ENCODE assay signal across 22 mouse cellular contexts in the genomic region with DNA sequence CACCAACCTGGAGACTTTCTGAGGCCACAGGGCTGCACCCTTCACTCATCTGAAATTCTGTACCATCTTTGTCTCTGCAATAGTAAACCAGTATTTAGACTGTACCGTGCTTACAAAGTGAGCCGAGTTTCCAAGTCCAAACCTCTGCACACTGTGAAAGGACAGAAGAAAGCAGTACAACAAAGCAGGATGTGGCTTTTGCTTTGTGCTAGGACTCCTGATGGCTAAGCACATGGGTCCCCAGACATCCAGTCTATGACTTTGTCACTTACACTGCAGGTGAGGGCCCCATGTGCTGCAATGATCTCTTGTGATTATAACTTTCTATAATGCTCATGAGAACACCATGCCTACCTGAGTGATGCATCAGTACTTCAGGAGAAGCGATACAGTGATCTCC. TPM values are rescaled to one million over a fixed set of nuclear protein-coding genes. Genes with fewer than 3 reads are reported as not detected.
DNase-seq lines count a peak whose midpoint lies in the region; ATAC-seq lines count a peak whose summit lies in the region.
"Had no signal": no experiment of that assay in that cellular context is flagged by ENCODE, and none has a peak within 500 bp of the region (broad histone marks: within the 10 kb centered on the region; RNA-seq: fewer than 3 reads in every experiment).

No protein-coding gene starts in this region.

- no peak overlapping the region for H3K4me2 ChIP-seq in heart, embryonic 13.5 days
- H3K4me2 ChIP-seq: hindbrain, embryonic 12.5 days; kidney, embryonic 15.5 days; liver, embryonic 12.5 days; neural tube, embryonic 15.5 days had no signal

- no peak overlapping the region; the same call in 1 of the 2 replicates for H3K27ac ChIP-seq in heart, embryonic 13.5 days (replicated peaks)
- H3K27ac ChIP-seq: hindbrain, embryonic 12.5 days; kidney, embryonic 15.5 days; liver, embryonic 12.5 days; macrophage; neural tube, embryonic 15.5 days had no signal

- DNase-seq in heart, adult 9 months (ENCODE audit: low spot score in 2 of 2): no peak
- DNase-seq in thymus, postnatal 0 days (ENCODE audit: low spot score): peak; percentile 62
- DNase-seq in thymus, postnatal 10 days (ENCODE audit: low spot score in 2 of 2): no peak
- peak; percentile 45 for DNase-seq in induced T-regulatory cell, adult 2 months (ENCODE audit: low read depth)
- no peak for DNase-seq in kidney, postnatal 36 days
- DNase-seq in urinary bladder, postnatal 10 days (ENCODE audit: low spot score): no peak
- DNase-seq: adrenal gland, adult 2 months; adrenal gland, postnatal 36 days; gastrocnemius, adult 2 months; heart, postnatal 36 days; kidney, adult 18-20 months; liver, postnatal 0 days; midbrain, embryonic 14.5 days; right cerebral cortex, postnatal 14 days had no signal

- peaks cover 5% of the 10 kb centered on the region; the same call in 1 of the 2 replicates for H3K9me3 ChIP-seq in heart, embryonic 13.5 days
- H3K9me3 ChIP-seq: hindbrain, embryonic 12.5 days; liver, embryonic 12.5 days; neural tube, embryonic 15.5 days had no signal

- H3K9ac ChIP-seq in heart, embryonic 13.5 days: 0 out of 2 replicates have a peak overlapping the region, but pooled peaks have one; percentile 38
- H3K9ac ChIP-seq: hindbrain, embryonic 12.5 days; kidney, embryonic 15.5 days; liver, embryonic 12.5 days; neural tube, embryonic 15.5 days had no signal

- ATAC-seq in heart, embryonic 13.5 days (ENCODE audit: extremely low read depth, insufficient number of reproducible peaks, low FRiP score, low TSS enrichment): no peak
- ATAC-seq in CD4-positive, CD25-positive, alpha-beta regulatory T cell, adult 4 months: peak; percentile 29
- ATAC-seq: forebrain, embryonic 14.5 days; liver, embryonic 12.5 days; liver, postnatal 0 days had no signal

- 88% methylated on average over 3 of the region's 3 CpGs for WGBS in heart, embryonic 13.5 days

- peaks cover 33% of the 10 kb centered on the region for H3K4me1 ChIP-seq in heart, embryonic 13.5 days

- H3K36me3 ChIP-seq in heart, embryonic 13.5 days: no peaks in the 10 kb centered on the region
- H3K36me3 ChIP-seq: hindbrain, embryonic 12.5 days; kidney, embryonic 15.5 days; liver, embryonic 12.5 days; neural tube, embryonic 15.5 days had no signal

- no peaks in the 10 kb centered on the region for H3K27me3 ChIP-seq in heart, embryonic 13.5 days (replicated peaks)
- H3K27me3 ChIP-seq: hindbrain, embryonic 12.5 days; kidney, embryonic 15.5 days had no signal

- no peak overlapping the region for H3K4me3 ChIP-seq in heart, embryonic 13.5 days
- H3K4me3 ChIP-seq: gastrocnemius, adult 2 months; hindbrain, embryonic 12.5 days; kidney, embryonic 15.5 days; liver, embryonic 12.5 days; neural tube, embryonic 15.5 days had no signal

RNA-seq across cellular contexts. Expression of a gene that starts 2.2 kb away (rescaled TPM):
- polyA plus RNA-seq in heart, embryonic 13.5 days (2015; fragmentation: Nextera tagmentation; extraction: Ambion mirVana): 37.9 and 39.8 TPM in 2 replicates
- polyA plus RNA-seq in thymus, postnatal 0 days (2015; fragmentation: Nextera tagmentation; extraction: Ambion mirVana): 12.3 and 17.1 TPM in 2 replicates
- 10 to 100 TPM; 22.3 to 28.2 TPM for polyA plus RNA-seq in CD4-positive, CD25-positive, alpha-beta regulatory T cell, adult 4 months (2017; shearing (Covaris generic))

Comparison
In these comparisons a context has a peak if more than half of its experiments do, and no peak if none do; other contexts are left out.
1. DNase-seq: peak in thymus, postnatal 0 days (single experiment) and induced T-regulatory cell, adult 2 months (single experiment); none in heart, adult 9 months (0 of 2), thymus, postnatal 10 days (0 of 2), kidney, postnatal 36 days (0 of 2) and urinary bladder, postnatal 10 days (single experiment).